Mouse (Mus musculus) embryonic facial prominence, embryonic 14.5 days (tissue): ENCODE data around the gene Nepn. TPM values are rescaled to one million over a fixed set of nuclear protein-coding genes. Genes with fewer than 3 reads are reported as not detected.

Experiments used
- ATAC-seq: fragments of 200-750 bp; cut with Nextera tagmentation; 2 replicates; pipeline ENCODE4 v1.8.0; 2017; ENCODE audit warnings: low read depth, moderate number of reproducible peaks, moderate TSS enrichment
- DNase-seq: peaks from one replicate; pipeline ENCODE4 v3.0.0-alpha.2; 2015; ENCODE audit warnings: low spot score
- H3K27ac ChIP-seq: fragments of 300-500 bp; sonication (generic); replicated peaks from 2 replicates; pipeline ENCODE4 v1.5.1; 2014; ENCODE audit warnings: low read depth, mild to moderate bottlenecking, low read length, moderate library complexity
- H3K27me3 ChIP-seq: fragments of 300-500 bp; sonication (generic); replicated peaks from 2 replicates; pipeline ENCODE4 v1.6.1; 2014; ENCODE audit warnings: low read length; ENCODE audit not compliant: control insufficient read depth, insufficient read depth
- H3K36me3 ChIP-seq: fragments of 300-500 bp; sonication (generic); 2 replicates; pipeline ENCODE4 v1.6.1; 2014; ENCODE audit warnings: low read length, mixed read lengths; ENCODE audit not compliant: control insufficient read depth, insufficient read depth
- H3K4me1 ChIP-seq: fragments of 300-500 bp; sonication (generic); 2 replicates; pipeline ENCODE4 v1.6.1; 2014; ENCODE audit warnings: antibody characterized with exemption, low read length; ENCODE audit not compliant: control insufficient read depth, insufficient read depth
- H3K4me2 ChIP-seq: fragments of 300-500 bp; sonication (generic); 2 replicates; pipeline ENCODE4 v1.6.1; 2014; ENCODE audit warnings: low read depth, mild to moderate bottlenecking, low read length, moderate library complexity, mixed read lengths
- H3K4me3 ChIP-seq: fragments of 300-500 bp; sonication (generic); 2 replicates; pipeline ENCODE4 v1.5.1; 2014; ENCODE audit warnings: low read depth, mild to moderate bottlenecking, low read length
- H3K9ac ChIP-seq: fragments of 300-500 bp; sonication (generic); 2 replicates; pipeline ENCODE4 v1.6.1; 2014; ENCODE audit warnings: low read depth, mild to moderate bottlenecking, low read length, moderate library complexity, mixed read lengths
- H3K9me3 ChIP-seq: fragments of 300-500 bp; sonication (generic); 2 replicates; pipeline ENCODE4 v1.6.1; 2016; ENCODE audit warnings: low read length; ENCODE audit not compliant: control insufficient read depth
- WGBS: fragments of 180-500 bp; shearing (Covaris S2); extraction: QIAGEN DNeasy Blood & Tissue Kit; methylation state at CpG from one replicate; pipeline ENCODE4 v1.1.7; 2014; 5-methylcytosine and 5-hydroxymethylcytosine counted together
- polyA plus RNA-seq: library from polyadenylated mRNA; unstranded; fragments of >200 nt; fragmentation: Nextera tagmentation; extraction: Ambion mirVana; gene quantifications from 2 replicates; pipeline ENCODE4 v1.2.1, GENCODE M21; 2014

The Nepn gene
- polyA plus RNA-seq, 1 experiment from 2014 or later, result not detected

DNA sequence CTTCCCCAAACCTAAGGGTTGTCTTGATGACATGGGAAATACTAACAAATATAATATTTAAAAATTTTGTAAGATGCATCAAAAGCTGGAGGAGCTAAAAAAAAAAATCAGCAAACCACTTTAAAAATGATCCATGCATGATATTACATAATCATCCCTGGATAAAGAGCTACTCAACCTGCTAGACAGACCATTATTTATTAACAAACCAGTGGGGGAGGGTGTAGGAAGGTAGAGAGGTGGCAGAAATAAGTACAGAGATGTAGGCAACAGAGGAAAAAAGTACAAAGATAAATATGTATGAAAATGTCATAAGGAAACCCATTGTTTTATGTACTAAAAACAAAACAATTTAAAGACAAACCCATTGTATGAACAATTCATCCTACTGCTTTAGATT is 14.1 kb upstream of the Nepn start:
- ATAC-seq (no peak), DNase-seq (no peak)
- no peak overlapping the region for H3K27ac ChIP-seq
- no peak overlapping the region for H3K9ac ChIP-seq
- no peaks in the 10 kb centered on the region for H3K36me3 ChIP-seq
- no peak overlapping the region for H3K4me2 ChIP-seq
- H3K4me1 ChIP-seq, result peaks cover 3% of the 10 kb centered on the region; the same call in 1 of the 2 replicates
- H3K4me3 ChIP-seq, result no peak overlapping the region
- H3K27me3 ChIP-seq, result no peaks in the 10 kb centered on the region
- H3K9me3 ChIP-seq, result no peaks in the 10 kb centered on the region

DNA sequence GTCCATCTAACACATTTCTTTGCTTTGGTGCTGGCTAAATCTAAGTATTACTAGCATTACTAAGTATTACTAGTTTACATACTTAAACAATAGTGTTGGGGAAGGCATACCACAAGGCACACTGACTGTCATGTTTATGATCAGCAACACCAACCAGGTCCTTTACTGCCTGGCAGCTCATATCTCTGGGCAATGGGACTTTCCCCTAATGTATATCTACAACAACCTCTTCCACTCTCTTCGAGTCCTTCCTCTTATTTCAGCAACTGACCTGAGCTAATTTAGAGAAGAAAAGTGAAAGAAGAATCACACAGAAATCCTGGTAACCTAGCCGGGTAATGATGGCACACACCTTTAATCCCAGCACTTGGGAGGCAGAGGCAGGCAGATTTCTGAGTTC is 12.3 kb upstream of the Nepn start:
- ATAC-seq, result no peak
- WGBS, result 93% methylated on average over 2 of the region's 2 CpGs
- no peak overlapping the region for H3K9ac ChIP-seq

DNA sequence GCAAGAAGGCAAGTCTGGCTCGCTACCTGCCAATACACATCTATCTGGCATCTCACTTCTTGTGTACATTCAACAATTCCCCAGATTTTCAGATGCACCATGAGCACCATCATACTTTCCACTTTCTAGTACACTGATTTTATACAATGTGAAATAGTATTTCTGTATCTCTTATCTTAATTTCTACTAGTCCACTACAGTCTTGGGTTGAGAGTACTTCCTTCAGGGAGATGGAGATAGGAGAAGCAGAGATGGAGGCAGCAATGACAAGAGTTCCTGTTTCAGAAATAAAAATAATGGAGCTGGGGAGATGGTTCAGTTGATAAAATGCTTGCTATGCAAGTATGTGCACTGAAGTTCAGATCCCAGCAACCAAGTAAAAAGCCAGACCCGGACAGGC is 11.0 kb upstream of the Nepn start:
- H3K4me3 ChIP-seq, result no peak overlapping the region
- no peak for ATAC-seq
- H3K4me2 ChIP-seq, result no peak overlapping the region
- H3K27me3 ChIP-seq, result no peaks in the 10 kb centered on the region
- H3K4me1 ChIP-seq, result peaks cover 3% of the 10 kb centered on the region; the same call in 1 of the 2 replicates
- H3K36me3 ChIP-seq, result no peaks in the 10 kb centered on the region
- H3K9me3 ChIP-seq, result no peaks in the 10 kb centered on the region
- no peak overlapping the region for H3K27ac ChIP-seq
- 93% methylated on average over 2 of the region's 2 CpGs for WGBS
- DNase-seq, result no peak
- H3K9ac ChIP-seq, result no peak overlapping the region

More for the DNA sequence above, 12.3 kb upstream of the Nepn start:
- no peaks in the 10 kb centered on the region for H3K9me3 ChIP-seq
- no peak for DNase-seq
- H3K27me3 ChIP-seq, result no peaks in the 10 kb centered on the region
- H3K4me2 ChIP-seq, result no peak overlapping the region
- H3K4me1 ChIP-seq, result peaks cover 3% of the 10 kb centered on the region; the same call in 1 of the 2 replicates
- no peak overlapping the region for H3K27ac ChIP-seq
- no peaks in the 10 kb centered on the region for H3K36me3 ChIP-seq
- no peak overlapping the region for H3K4me3 ChIP-seq

DNA sequence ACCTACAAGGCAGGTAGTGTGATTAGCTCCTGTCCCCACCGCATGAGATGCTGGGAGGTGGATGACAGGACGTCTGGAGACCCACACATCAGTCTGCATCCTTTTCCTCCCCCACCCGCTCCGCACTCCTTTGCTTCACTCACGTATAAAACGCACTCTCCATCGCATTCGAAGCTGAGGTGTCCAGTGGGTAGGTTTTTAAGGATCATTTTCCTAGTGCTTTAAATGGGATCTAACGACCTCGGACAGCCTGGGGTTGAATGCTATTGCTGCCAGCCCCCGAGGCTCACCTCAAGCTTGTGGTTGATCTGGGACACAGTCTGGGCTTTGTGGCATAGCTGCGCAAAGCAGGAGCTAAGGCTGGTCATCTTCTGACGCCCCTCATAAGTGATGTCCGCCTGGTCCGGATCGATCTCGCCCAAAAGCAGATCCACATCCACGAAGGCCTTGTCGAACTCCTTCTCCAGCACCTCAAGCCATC is 7.4 kb upstream of the Nepn start:
- ATAC-seq (peak; percentile 31), DNase-seq (peak; percentile 31)
- Histone ChIP-seq H3K9me3 (no peaks in the 10 kb centered on the region), H3K9ac (peak overlapping the region; percentile 92), H3K4me3 (peak overlapping the region; percentile 94), H3K27me3 (no peaks in the 10 kb centered on the region), H3K4me2 (peak overlapping the region; percentile 62), H3K27ac (peak overlapping the region; percentile 97), H3K36me3 (no peaks in the 10 kb centered on the region), H3K4me1 (peaks cover 6% of the 10 kb centered on the region; the same call in 1 of the 2 replicates)
- 0% methylated on average over 19 of the region's 19 CpGs for WGBS

DNA sequence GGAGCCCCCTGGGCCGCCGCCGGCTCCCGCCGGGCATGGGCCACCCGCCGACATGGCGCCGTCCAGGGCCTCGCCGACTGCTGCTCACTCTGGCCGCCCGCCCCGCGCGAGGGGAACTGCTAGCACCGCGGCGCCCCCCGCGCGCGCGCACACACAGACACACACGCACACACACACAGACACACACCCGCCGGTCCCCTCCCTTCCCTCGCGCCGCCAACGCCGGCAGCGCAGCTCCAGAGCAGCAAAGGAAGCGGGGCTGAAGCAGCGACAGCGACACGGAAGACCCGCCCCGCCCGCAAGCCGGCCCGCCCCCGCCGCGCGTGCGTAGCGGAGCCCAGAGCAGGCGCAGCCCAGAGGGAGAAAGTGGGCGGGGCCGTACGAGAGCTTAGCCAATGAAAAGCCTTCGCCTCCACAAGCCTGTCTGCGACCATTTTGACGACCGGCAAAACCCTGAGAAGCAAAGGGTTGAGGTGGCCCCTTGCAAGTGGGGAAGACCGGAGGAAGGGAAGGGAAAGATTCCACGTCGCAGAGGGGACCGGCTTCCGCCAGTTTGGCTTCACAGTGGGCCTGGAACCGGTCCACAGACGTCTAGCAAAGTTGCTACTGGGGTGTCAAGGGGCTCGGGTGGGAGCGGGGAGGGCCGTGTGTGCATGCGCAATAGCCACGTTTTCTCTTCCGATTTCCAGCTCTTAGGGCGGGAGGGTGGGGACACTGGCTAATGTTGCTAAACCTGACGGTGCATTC is 6.8 kb upstream of the Nepn start, which contains the start of gene Gopc:
Gene Gopc (minus strand): TSS at position 280 of the 747 bp plus-strand sequence.
- H3K9me3 ChIP-seq, result no peaks in the 10 kb centered on the region
- H3K27me3 ChIP-seq, result no peaks in the 10 kb centered on the region
- H3K9ac ChIP-seq, result peak within 1 kb of the TSS; percentile 92
- H3K4me3 ChIP-seq, result peak within 1 kb of the TSS; percentile 94
- peak within 1 kb of the TSS; percentile 97 for H3K27ac ChIP-seq
- peak within 1 kb of the TSS; percentile 62 for H3K4me2 ChIP-seq
- WGBS, result 0% methylated on average over 40 of the region's 71 CpGs
- H3K4me1 ChIP-seq, result peaks cover 6% of the 10 kb centered on the region; the same call in 1 of the 2 replicates
- DNase-seq (peak; percentile 99), ATAC-seq (peak; percentile 98)
- H3K36me3 ChIP-seq, result no peaks in the 10 kb centered on the region

DNA sequence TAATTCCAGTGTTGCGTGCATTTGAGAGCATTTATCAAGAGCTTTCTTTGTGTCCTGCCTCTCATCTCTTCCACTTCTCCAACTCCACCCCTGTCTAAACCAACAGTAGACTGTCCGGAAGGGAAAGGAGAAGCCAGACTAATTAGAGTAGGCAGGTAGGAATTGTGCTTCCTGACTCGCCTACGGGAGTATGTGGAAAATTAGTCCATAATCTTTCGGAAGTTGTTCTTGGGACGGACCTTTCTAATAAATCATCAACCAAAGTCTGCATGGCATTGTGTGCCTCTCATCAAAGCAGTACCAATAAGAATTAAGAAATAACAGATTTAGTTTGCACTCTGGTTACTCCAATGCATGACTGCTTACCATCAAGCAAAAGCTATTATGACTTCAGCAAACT is 5.8 kb upstream of the Nepn start:
- WGBS, result 70% methylated on average over 6 of the region's 6 CpGs
- Histone ChIP-seq H3K27ac (peak overlapping the region; percentile 97; the same call in 1 of the 2 replicates), H3K4me3 (peak overlapping the region; percentile 94), H3K9me3 (no peaks in the 10 kb centered on the region), H3K4me2 (peak overlapping the region; percentile 61), H3K36me3 (no peaks in the 10 kb centered on the region), H3K9ac (peak overlapping the region; percentile 92; the same call in 1 of the 2 replicates), H3K27me3 (no peaks in the 10 kb centered on the region), H3K4me1 (peaks cover 6% of the 10 kb centered on the region; the same call in 1 of the 2 replicates)
- ATAC-seq (no peak), DNase-seq (no peak)

DNA sequence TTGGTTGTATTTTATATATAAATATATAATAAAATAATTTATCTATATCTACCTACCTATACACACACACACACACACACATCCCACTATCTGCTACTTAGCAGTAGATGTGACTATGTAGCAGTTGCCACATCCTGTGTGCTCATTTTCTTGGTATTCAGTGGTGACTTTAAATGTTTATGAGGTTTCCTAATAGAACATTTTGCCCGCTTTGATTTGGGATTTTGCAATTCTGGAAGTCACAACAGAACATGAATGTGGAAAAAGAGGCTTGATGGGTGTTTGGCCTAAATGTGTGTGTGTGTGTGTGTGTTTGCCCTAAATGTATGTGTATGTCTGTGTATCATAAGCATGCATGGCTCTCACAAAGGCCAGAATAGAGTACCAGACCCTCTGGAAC is 5.2 kb upstream of the Nepn start:
- ATAC-seq (no peak), DNase-seq (no peak)
- H3K36me3 ChIP-seq, result no peaks in the 10 kb centered on the region
- H3K9ac ChIP-seq, result no peak overlapping the region
- H3K27ac ChIP-seq, result no peak overlapping the region
- no peaks in the 10 kb centered on the region for H3K27me3 ChIP-seq
- peaks cover 6% of the 10 kb centered on the region; the same call in 1 of the 2 replicates for H3K4me1 ChIP-seq
- no peak overlapping the region for H3K4me3 ChIP-seq
- H3K4me2 ChIP-seq, result no peak overlapping the region
- H3K9me3 ChIP-seq, result no peaks in the 10 kb centered on the region
- 89% methylated on average over 1 of the region's 1 CpGs for WGBS

DNA sequence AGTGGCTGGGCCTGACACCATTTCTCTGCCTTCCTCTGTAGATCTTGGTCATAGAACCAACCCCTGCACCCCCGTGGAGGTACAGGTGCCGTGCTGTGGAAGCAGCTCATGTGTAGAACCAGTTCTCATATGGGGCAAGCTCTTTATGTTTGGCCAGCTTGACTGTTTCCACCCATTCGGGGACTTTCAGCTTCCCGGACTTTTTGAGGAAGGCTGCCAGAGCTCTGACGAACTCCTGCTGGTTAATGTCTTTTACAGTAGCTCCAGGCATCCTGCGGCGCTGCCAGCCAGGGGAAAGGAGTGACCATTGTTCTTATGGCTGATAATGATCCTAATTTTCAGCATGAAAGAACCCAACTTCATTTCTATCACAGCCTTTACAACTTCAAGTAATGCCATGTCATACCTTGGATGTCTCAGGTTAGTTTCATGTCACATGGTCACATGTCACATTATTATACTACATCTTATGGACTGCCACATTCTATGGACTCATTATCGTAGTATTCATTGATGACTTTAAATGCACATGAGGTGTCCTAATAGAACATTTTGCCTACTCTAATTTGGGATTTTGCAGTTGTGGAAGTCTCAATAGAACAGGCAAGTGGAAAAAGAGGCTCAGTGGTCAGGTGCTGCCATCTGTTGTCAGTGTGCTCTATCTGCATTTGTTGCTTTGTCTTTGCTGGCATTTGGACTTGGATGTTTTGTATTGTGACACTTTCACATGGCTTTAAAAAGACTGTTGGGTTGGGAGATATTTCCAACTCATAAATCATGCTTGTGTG is 3.8 kb upstream of the Nepn start:
- Histone ChIP-seq H3K4me1 (peaks cover 10% of the 10 kb centered on the region; the same call in 1 of the 2 replicates), H3K4me3 (no peak overlapping the region), H3K36me3 (no peaks in the 10 kb centered on the region), H3K9me3 (no peaks in the 10 kb centered on the region), H3K27ac (no peak overlapping the region), H3K9ac (no peak overlapping the region), H3K27me3 (no peaks in the 10 kb centered on the region), H3K4me2 (no peak overlapping the region)
- ATAC-seq, result no peak
- WGBS, result 47% methylated on average over 8 of the region's 8 CpGs
- peak; percentile 73 for DNase-seq
